Mouse (Mus musculus) forelimb bud, embryonic 11.5 days (tissue): ENCODE data around the gene Trmt44.
"Not testable (repeated sequence)": the region's sequence is repeated elsewhere in the genome, so short reads cannot be mapped to it uniquely, and the experiment has no call there.

Experiments used
- DNase-seq: peaks from one replicate; pipeline ENCODE4 v3.0.0-alpha.2; 2012; ENCODE audit warnings: low read depth, low spot score

Gene Trmt44

DNA sequence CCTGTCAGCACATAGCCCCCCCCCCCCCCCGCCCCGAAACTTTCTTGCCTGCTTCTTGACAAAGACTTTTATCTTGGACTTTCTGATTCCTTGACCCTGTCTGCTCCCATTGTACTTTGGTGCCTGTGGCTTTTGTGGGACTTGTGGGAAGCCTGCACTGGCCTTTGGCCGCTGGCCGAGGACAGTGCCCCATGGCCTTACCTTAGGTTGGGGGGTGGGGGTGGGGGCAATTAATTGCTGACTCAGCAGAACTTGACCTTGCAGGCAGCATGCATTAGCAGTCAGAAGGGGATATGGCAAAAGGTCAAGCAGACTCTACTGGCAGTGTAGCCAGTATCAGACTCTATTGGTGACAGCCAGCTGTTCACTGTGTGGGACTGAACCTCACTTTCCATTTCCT lies 16.6 kb upstream of the Trmt44 start:
- no peak for DNase-seq

- not testable (repeated sequence) for DNase-seq
These were observed 9.4 kb upstream of the Trmt44 start for GRCm38 (mm10) chr5:35584259-35584658.

GRCm38 (mm10) chr5:35583221-35583783 lies 8.4 kb upstream of the Trmt44 start:
- DNase-seq = no peak

GRCm38 (mm10) chr5:35582445-35583220 lies 7.8 kb upstream of the Trmt44 start, which contains the start of gene Acox3:
Gene Acox3, plus strand, starts transcription at chr5:35583040.
- peak; percentile 91 for DNase-seq

DNA sequence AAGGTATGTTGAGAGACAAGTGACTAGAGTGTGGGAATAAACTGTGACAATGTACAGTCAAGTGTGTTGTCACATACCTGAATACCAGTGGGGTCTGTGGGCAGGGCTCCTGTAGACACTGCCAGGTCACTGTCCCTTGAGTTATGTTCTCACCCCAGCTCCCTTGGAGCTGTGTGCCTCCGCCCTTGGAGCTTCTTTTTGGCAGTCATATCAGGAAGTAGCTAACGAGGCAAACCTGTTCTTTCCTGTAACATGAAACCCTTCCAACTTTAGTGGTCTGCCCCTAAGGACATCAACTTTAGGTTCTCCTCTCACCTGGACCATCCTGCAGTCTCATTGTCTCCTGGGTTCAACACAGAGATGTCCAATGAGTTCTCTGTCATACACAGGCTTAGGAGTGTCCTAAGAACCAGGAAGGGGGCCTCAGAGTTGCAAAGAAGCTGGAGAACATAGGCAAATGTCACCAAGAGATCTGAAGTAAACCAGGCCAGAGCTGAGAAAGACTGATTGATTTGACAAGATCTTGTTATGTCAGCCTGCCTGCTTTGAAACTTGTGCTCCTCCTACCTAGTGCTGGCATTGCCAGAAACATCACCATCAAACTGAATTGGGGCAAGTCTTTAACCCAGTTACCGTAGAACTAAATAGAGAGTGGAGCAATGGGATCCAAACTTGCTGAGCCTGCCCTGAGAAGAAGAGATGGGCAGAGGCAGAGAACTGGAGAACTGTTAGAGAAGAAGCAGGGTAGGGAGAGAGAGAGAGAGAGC lies 5.5 kb upstream of the Trmt44 start:
- no peak for DNase-seq

GRCm38 (mm10) chr5:35579247-35579893 lies 4.5 kb upstream of the Trmt44 start:
- DNase-seq = no peak

- DNase-seq = no peak
These were observed 3.5 kb upstream of the Trmt44 start for GRCm38 (mm10) chr5:35578411-35578810.

- DNase-seq = no peak
These were observed 1.6 kb upstream of the Trmt44 start for GRCm38 (mm10) chr5:35576409-35577020.

DNA sequence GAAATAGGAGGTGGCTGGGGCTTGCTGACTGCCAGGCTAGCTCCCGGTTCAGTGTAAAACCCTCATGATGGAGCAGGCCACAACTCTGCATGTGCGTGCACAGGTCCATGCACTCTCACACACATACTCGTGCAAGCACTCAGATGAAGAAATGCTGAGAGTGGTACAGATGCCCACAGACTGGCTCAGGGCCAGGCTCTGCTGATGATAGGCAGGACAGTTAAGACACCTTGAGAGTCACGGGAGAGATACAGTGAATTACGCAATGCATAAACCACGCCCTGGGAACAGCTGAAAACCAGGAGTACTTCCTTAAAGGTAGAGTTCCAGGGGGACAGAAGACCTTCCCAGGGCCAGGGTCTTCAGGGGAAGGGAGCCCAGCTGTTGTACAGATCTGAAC lies 3.3 kb downstream of the Trmt44 start:
- no peak for DNase-seq

GRCm38 (mm10) chr5:35566632-35567031 lies 8.2 kb downstream of the Trmt44 start:
- DNase-seq = no peak

GRCm38 (mm10) chr5:35565217-35565616 lies 9.7 kb downstream of the Trmt44 start:
- no peak for DNase-seq

DNA sequence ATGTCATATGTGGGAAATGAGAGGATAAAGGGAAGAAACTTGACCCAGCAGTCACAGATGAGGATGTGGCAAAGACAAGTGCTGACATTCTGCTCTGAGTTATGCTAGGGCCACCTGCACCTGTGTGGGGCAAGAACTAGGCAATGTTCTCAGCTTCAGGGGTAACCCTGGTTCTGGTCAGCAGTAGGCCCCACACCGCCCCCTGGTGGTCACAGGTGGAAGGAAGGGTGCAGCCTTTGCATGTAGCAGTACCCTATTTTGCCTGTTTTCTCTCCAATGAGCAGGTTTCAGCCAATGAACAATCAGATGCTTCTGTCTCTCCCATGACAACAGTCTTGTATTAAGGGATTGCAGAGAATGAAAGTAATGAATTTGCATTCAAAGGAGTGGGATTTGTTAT lies 11.4 kb downstream of the Trmt44 start:
- peak; percentile 76 for DNase-seq

- DNase-seq = no peak
These were observed 12.3 kb downstream of the Trmt44 start for GRCm38 (mm10) chr5:35562616-35563015.

- no peak for DNase-seq
These were observed 15.4 kb downstream of the Trmt44 start for GRCm38 (mm10) chr5:35559447-35559846.

- DNase-seq = no peak
These were observed 16.8 kb downstream of the Trmt44 start for GRCm38 (mm10) chr5:35557946-35558621.

DNA sequence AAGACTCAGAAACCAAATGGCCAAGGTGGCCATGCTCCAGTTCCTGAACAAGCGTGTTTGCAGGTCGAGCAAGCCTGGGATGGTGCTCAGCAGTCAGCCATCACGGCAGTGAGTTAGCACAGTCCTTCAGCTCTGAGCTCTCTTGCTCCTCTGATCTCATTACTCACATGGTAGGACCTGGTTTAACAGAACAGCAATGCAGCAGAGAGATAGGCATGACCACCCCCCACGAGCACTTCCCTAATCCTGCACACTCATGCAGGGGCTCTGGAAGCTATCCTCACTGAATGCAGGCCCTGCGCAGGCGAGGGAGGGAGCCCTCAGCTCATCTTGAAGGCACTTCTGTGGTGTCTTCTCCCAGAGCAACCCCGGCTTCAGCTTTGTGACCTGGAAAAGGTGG lies 18.5 kb downstream of the Trmt44 start:
- DNase-seq = no peak

DNA sequence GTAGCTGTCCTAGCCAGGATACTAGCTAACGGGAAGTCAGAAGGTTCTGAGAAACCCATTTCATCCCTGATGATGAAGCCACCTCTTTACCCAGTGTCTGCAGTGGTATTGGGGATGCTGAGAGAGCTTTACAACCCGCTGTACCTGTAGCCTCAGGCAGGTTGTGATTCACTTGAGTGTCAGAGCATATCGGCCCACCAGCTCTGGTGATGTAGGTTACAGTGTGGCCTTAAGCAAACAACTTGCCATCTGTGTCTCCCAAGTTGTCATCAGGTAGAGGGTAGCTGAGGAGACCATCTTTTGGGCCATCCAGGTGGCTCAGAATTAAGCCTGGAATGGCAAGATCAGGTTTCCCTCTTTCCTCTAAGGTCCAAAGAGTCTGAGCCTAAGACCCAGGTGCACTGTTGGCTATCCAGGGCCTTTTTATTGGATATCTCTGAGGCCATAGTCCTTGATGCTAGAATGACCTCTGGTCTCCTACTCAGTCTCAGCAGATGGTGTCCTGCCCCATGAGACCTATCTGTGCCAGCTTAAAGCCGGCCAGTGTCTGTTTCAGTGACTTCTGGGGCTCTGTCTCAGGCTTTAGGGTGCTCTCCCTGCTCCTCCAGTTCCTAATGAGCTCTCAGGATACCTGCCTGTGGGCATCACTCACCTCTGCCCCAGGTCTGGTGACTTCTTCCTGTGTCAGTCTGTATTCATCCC lies 21.9 kb downstream of the Trmt44 start:
- no peak for DNase-seq

GRCm38 (mm10) chr5:35551855-35552837 lies 22.7 kb downstream of the Trmt44 start:
- DNase-seq = no peak

- DNase-seq = no peak
These were observed 28.7 kb downstream of the Trmt44 start for GRCm38 (mm10) chr5:35546127-35546526.
